Mouse (Mus musculus) telencephalon, adult 2 months (tissue): ENCODE data around the gene Cmc2.

Source experiments
- DNase-seq: peaks from one replicate; pipeline ENCODE4 v3.0.0-alpha.2; 2011; ENCODE audit warnings: low read depth, low spot score

Gene Cmc2

GRCm38 (mm10) chr8:116921337-116922059, at the start of gene Cmc2, which contains the start of gene Cenpn:
Cmc2 (minus strand) TSS chr8:116921455.
Cenpn (plus strand) TSS chr8:116921730.
- peak; percentile 95 for DNase-seq

- no peak for DNase-seq
Measured at GRCm38 (mm10) chr8:116969531-116969930, 48.3 kb upstream of the Cmc2 start.

- DNase-seq, result peak; percentile 86
Measured at GRCm38 (mm10) chr8:116954415-116954814, 33.2 kb upstream of the Cmc2 start.

- DNase-seq, result no peak
Measured at GRCm38 (mm10) chr8:116952428-116952827, 31.2 kb upstream of the Cmc2 start.

GRCm38 (mm10) chr8:116951778-116952177, 30.5 kb upstream of the Cmc2 start:
- DNase-seq, result no peak

- no peak for DNase-seq
Measured at GRCm38 (mm10) chr8:116951369-116951768, 30.1 kb upstream of the Cmc2 start.

GRCm38 (mm10) chr8:116947589-116947988, 26.3 kb upstream of the Cmc2 start:
- no peak for DNase-seq

- DNase-seq, result no peak
Measured at GRCm38 (mm10) chr8:116946851-116947250, 25.6 kb upstream of the Cmc2 start.

- peak; percentile 70 for DNase-seq
Measured at GRCm38 (mm10) chr8:116946268-116946838, 25.1 kb upstream of the Cmc2 start.

GRCm38 (mm10) chr8:116945169-116945910, 24.1 kb upstream of the Cmc2 start:
- no peak for DNase-seq

- DNase-seq, result no peak
Measured at GRCm38 (mm10) chr8:116944385-116944696, 23.1 kb upstream of the Cmc2 start.

- DNase-seq, result peak; percentile 41
Measured at GRCm38 (mm10) chr8:116943555-116944384, 22.5 kb upstream of the Cmc2 start.

GRCm38 (mm10) chr8:116943161-116943554, 21.9 kb upstream of the Cmc2 start, which contains the start of gene Atmin:
Atmin (plus strand) TSS chr8:116943393.
- DNase-seq, result peak; percentile 55

- no peak for DNase-seq
Measured at GRCm38 (mm10) chr8:116942284-116943058, 21.2 kb upstream of the Cmc2 start.

- DNase-seq, result no peak
Measured at GRCm38 (mm10) chr8:116935506-116935905, 14.3 kb upstream of the Cmc2 start.

GRCm38 (mm10) chr8:116934976-116935375, 13.7 kb upstream of the Cmc2 start:
- no peak for DNase-seq

GRCm38 (mm10) chr8:116928588-116928987, 7.3 kb upstream of the Cmc2 start:
- DNase-seq, result no peak

GRCm38 (mm10) chr8:116927880-116928279, 6.6 kb upstream of the Cmc2 start:
- no peak for DNase-seq

GRCm38 (mm10) chr8:116923526-116923925, 2.3 kb upstream of the Cmc2 start:
- no peak for DNase-seq

GRCm38 (mm10) chr8:116922060-116922757, 954 bp upstream of the Cmc2 start:
- no peak for DNase-seq

GRCm38 (mm10) chr8:116921005-116921336, 284 bp downstream of the Cmc2 start:
- no peak for DNase-seq
